Mouse (Mus musculus): ENCODE measurements around the gene Cd53. TPM values are rescaled to one million over a fixed set of nuclear protein-coding genes. Genes with fewer than 3 reads are reported as not detected.

The Cd53 gene
- total RNA-seq (2021) = 1 to 10 TPM in 1 of 2 experiments, under 1 TPM in 1; 0.89 to 1.2 TPM
- long read RNA-seq, experiment 1, partial matches to known transcripts = 0 of 1 reads
- long read RNA-seq, experiment 1, other reads (novel, unspliced or antisense) = 1 of 1 reads
- long read RNA-seq, experiment 2 = 0 reads

GRCm38 (mm10) chr3:106789930-106790329 is at the start of gene Cd53:
Gene Cd53, minus strand, starts transcription at chr3:106790149.
- no peak for DNase-seq
- TF ChIP-seq CTCF (IDR thresholded peaks at IDR 0.05) = no peak
- H3K27ac ChIP-seq = no peak within 1 kb of the TSS
- H3K4me3 ChIP-seq = peak within 1 kb of the TSS; percentile 28
- intact Hi-C loops (cut with DNase I) = no loop called here

GRCm38 (mm10) chr3:106832107-106832506 is 42.2 kb upstream of the Cd53 start:
- no peak for TF ChIP-seq CTCF (IDR thresholded peaks at IDR 0.05)
- no peak overlapping the region for H3K4me3 ChIP-seq
- DNase-seq = no peak
- intact Hi-C loops (cut with DNase I) = no loop called here
- no peak overlapping the region for H3K27ac ChIP-seq

- intact Hi-C loops (cut with DNase I) = no loop called here
- DNase-seq = no peak
- no peak for TF ChIP-seq CTCF (IDR thresholded peaks at IDR 0.05)
- Histone ChIP-seq H3K4me3 (no peak within 1 kb of the TSS), H3K27ac (no peak within 1 kb of the TSS)
Observed at GRCm38 (mm10) chr3:106826187-106826586, 36.2 kb upstream of the Cd53 start, which contains the start of gene Olfr266. Gene Olfr266, minus strand, starts transcription at chr3:106826287.

GRCm38 (mm10) chr3:106817676-106818075 is 27.7 kb upstream of the Cd53 start:
- intact Hi-C loops (cut with DNase I) = no loop called here
- TF ChIP-seq CTCF (IDR thresholded peaks at IDR 0.05) = no peak
- no peak for DNase-seq
- Histone ChIP-seq H3K27ac (no peak overlapping the region), H3K4me3 (no peak overlapping the region)

GRCm38 (mm10) chr3:106808972-106809695 is 19.2 kb upstream of the Cd53 start:
- Histone ChIP-seq H3K27ac (no peak overlapping the region), H3K4me3 (no peak overlapping the region)
- TF ChIP-seq CTCF (IDR thresholded peaks at IDR 0.05) = no peak
- no peak for DNase-seq
- intact Hi-C loops (cut with DNase I) = no loop called here

- Histone ChIP-seq H3K27ac (no peak overlapping the region), H3K4me3 (no peak overlapping the region)
- TF ChIP-seq CTCF (IDR thresholded peaks at IDR 0.05) = no peak
- no peak for DNase-seq
- intact Hi-C loops (cut with DNase I) = no loop called here
Observed at GRCm38 (mm10) chr3:106798079-106798478, 8.1 kb upstream of the Cd53 start.

- intact Hi-C loops (cut with DNase I) = no loop called here
- no peak overlapping the region for H3K27ac ChIP-seq
- no peak for DNase-seq
Observed at GRCm38 (mm10) chr3:106788440-106788887, 1.5 kb downstream of the Cd53 start.

GRCm38 (mm10) chr3:106787972-106788371 is 2.0 kb downstream of the Cd53 start:
- H3K4me3 ChIP-seq = no peak overlapping the region; the same call in 1 of the 2 replicates
- no peak overlapping the region for H3K27ac ChIP-seq
- TF ChIP-seq CTCF (IDR thresholded peaks at IDR 0.05) = no peak
- intact Hi-C loops (cut with DNase I) = no loop called here
- DNase-seq = no peak

More at GRCm38 (mm10) chr3:106788440-106788887, 1.5 kb downstream of the Cd53 start:
- H3K4me3 ChIP-seq = peak overlapping the region; percentile 27
- TF ChIP-seq CTCF (IDR thresholded peaks at IDR 0.05) = no peak

GRCm38 (mm10) chr3:106785130-106785529 is 4.8 kb downstream of the Cd53 start:
- H3K4me3 ChIP-seq = no peak overlapping the region
- DNase-seq = no peak
- TF ChIP-seq CTCF (IDR thresholded peaks at IDR 0.05) = no peak
- intact Hi-C loops (cut with DNase I) = no loop called here
- no peak overlapping the region for H3K27ac ChIP-seq

- DNase-seq = no peak
- H3K27ac ChIP-seq = no peak overlapping the region
- TF ChIP-seq CTCF (IDR thresholded peaks at IDR 0.05) = no peak
- no peak overlapping the region for H3K4me3 ChIP-seq
- intact Hi-C loops (cut with DNase I) = no loop called here
Observed at GRCm38 (mm10) chr3:106771834-106772233, 18.1 kb downstream of the Cd53 start.

- intact Hi-C loops (cut with DNase I) = no loop called here
- Histone ChIP-seq H3K27ac (no peak overlapping the region), H3K4me3 (no peak overlapping the region)
- no peak for DNase-seq
- no peak for TF ChIP-seq CTCF (IDR thresholded peaks at IDR 0.05)
Observed at GRCm38 (mm10) chr3:106755898-106756297, 34.1 kb downstream of the Cd53 start.

- Histone ChIP-seq H3K27ac (peak overlapping the region; percentile 96), H3K4me3 (peak overlapping the region; percentile 92)
- DNase-seq = peak; percentile 86
- TF ChIP-seq CTCF (IDR thresholded peaks at IDR 0.05) = peak; percentile 23
- intact Hi-C loops (cut with DNase I) = no loop called here
Observed at GRCm38 (mm10) chr3:106722028-106722945, 67.7 kb downstream of the Cd53 start.

Data from gastrocnemius, adult 2 months (tissue).